Mouse (Mus musculus): ENCODE data around the gene Krtap4-2.

Krtap4-2 gene

GRCm38 (mm10) chr11:99585096-99585495 is 49.8 kb downstream of the Krtap4-2 start:
- DNase-seq (ENCODE audit: low spot score) = no peak
